Mouse (Mus musculus) hindbrain, embryonic 15.5 days (tissue): Measurements from ENCODE around the gene Taf1a. TPM values are rescaled to one million over a fixed set of nuclear protein-coding genes. Genes with fewer than 3 reads are reported as not detected.
"Not testable (repeated sequence)": the region's sequence is repeated elsewhere in the genome, so short reads cannot be mapped to it uniquely, and the experiment has no call there.

Experiments used
- ATAC-seq: fragments of 200-750 bp; cut with Nextera tagmentation; 2 replicates; pipeline ENCODE4 v1.8.0; 2017; ENCODE audit warnings: low read depth, moderate number of reproducible peaks, moderate TSS enrichment; ENCODE audit not compliant: low FRiP score
- H3K27ac ChIP-seq: fragments of 300-500 bp; sonication (generic); replicated peaks from 2 replicates; pipeline ENCODE4 v1.5.1; 2015; ENCODE audit warnings: mild to moderate bottlenecking, inconsistent platforms
- H3K27me3 ChIP-seq: fragments of 300-500 bp; sonication (generic); 2 replicates; pipeline ENCODE4 v1.6.1; 2015; ENCODE audit warnings: control low read depth, inconsistent platforms
- H3K36me3 ChIP-seq: fragments of 300-500 bp; sonication (generic); 2 replicates; pipeline ENCODE4 v1.6.1; 2015; ENCODE audit warnings: control low read depth, inconsistent platforms
- H3K4me1 ChIP-seq: fragments of 300-500 bp; sonication (generic); replicated peaks from 2 replicates; pipeline ENCODE4 v1.6.1; 2015; ENCODE audit warnings: control low read depth, inconsistent platforms
- H3K4me2 ChIP-seq: fragments of 300-500 bp; sonication (generic); 2 replicates; pipeline ENCODE4 v1.6.1; 2015; ENCODE audit warnings: moderate library complexity, mild to moderate bottlenecking, inconsistent platforms
- H3K4me3 ChIP-seq: fragments of 300-500 bp; sonication (generic); 2 replicates; pipeline ENCODE4 v1.5.1; 2015; ENCODE audit warnings: mild to moderate bottlenecking, inconsistent platforms
- H3K9ac ChIP-seq: fragments of 300-500 bp; sonication (generic); 2 replicates; pipeline ENCODE4 v1.6.1; 2015; ENCODE audit warnings: inconsistent platforms
- H3K9me3 ChIP-seq: fragments of 300-500 bp; sonication (generic); 2 replicates; pipeline ENCODE4 v1.6.1; 2016; ENCODE audit warnings: control low read depth, inconsistent platforms
- WGBS: fragments of 180-500 bp; shearing (Covaris S2); methylation state at CpG from one replicate; pipeline ENCODE4 v1.1.7; 2015; 5-methylcytosine and 5-hydroxymethylcytosine counted together
- polyA plus RNA-seq: library from polyadenylated mRNA; unstranded; fragments of >200 nt; fragmentation: Nextera tagmentation; extraction: Ambion mirVana; gene quantifications from 2 replicates; pipeline ENCODE4 v1.2.1, GENCODE M21; 2015

The Taf1a gene
- polyA plus RNA-seq, 1 experiment from 2014 or later = 14.4 TPM

GRCm38 (mm10) chr1:183368601-183369400 lies 20.0 kb upstream of the Taf1a start:
- H3K9ac ChIP-seq = peak overlapping the region; percentile 84
- 1% methylated on average over 47 of the region's 56 CpGs for WGBS
- peak; percentile 80 for ATAC-seq
- H3K27ac ChIP-seq = peak overlapping the region; percentile 77
- H3K27me3 ChIP-seq = no peaks in the 10 kb centered on the region
- H3K36me3 ChIP-seq = peaks cover 7% of the 10 kb centered on the region
- no peaks in the 10 kb centered on the region for H3K9me3 ChIP-seq
- peak overlapping the region; percentile 97 for H3K4me2 ChIP-seq
- H3K4me3 ChIP-seq = peak overlapping the region; percentile 98
- H3K4me1 ChIP-seq = peaks cover 19% of the 10 kb centered on the region

- ATAC-seq = peak; percentile 99
- H3K4me1 ChIP-seq = peaks cover 19% of the 10 kb centered on the region
- peak within 1 kb of the TSS; percentile 98 for H3K4me3 ChIP-seq
- peak within 1 kb of the TSS; percentile 77 for H3K27ac ChIP-seq
- H3K36me3 ChIP-seq = peaks cover 2% of the 10 kb centered on the region; the same call in 1 of the 2 replicates
- H3K9ac ChIP-seq = peak within 1 kb of the TSS; percentile 84
- under 1% methylated on average over 51 of the region's 51 CpGs for WGBS
- H3K4me2 ChIP-seq = peak within 1 kb of the TSS; percentile 97
- no peaks in the 10 kb centered on the region for H3K27me3 ChIP-seq
- no peaks in the 10 kb centered on the region for H3K9me3 ChIP-seq
Observed at GRCm38 (mm10) chr1:183369427-183370014, 19.3 kb upstream of the Taf1a start, which contains the start of gene Mia3. TSS of gene Mia3 (minus strand) at chr1:183369553.

DNA sequence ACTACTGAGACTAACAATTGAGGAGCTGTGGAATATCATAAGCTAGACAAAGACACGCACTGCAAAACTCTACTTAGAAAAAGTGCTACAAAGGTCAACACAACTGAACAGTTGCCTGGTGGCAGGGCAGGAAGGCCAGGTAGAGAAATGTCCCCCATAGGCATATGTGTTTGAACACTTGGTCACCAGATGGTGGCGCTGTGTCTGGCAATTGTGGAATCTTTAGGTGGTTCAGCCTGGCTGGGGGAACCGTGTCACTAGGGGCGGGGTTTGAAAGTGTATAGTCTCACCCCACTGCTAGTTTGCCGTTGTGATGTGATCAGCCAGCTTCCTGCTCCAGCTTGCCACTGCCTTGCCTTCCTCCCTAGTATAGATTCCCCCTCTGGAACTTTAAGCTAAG lies 14.1 kb upstream of the Taf1a start:
- H3K4me1 ChIP-seq = 0 out of 2 replicates have a peak, but pooled peaks cover 4% of the 10 kb centered on the region
- ATAC-seq = no peak

DNA sequence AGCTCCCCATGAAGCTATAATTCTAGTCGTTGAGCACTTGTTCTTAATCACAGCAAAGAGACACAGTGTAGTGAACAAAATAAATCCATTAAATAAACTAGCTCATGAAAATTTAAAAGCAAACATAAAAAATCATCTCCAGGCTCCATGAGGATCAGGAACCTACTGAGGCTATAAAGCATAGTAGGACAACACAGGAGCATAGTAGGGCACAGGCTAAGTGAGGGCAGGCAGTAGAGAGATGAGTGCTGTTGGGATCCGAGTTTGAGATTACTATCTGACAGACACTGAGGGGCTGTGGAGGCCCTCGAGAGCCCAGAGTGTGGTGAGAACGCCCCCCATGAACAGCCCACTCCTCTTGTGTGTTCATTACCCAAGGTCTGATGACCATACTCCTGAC lies 11.7 kb upstream of the Taf1a start:
- H3K9me3 ChIP-seq = no peaks in the 10 kb centered on the region
- no peak overlapping the region for H3K4me3 ChIP-seq
- H3K27ac ChIP-seq = no peak overlapping the region
- WGBS = 81% methylated on average over 4 of the region's 4 CpGs
- no peaks in the 10 kb centered on the region for H3K4me1 ChIP-seq
- peaks cover 6% of the 10 kb centered on the region; the same call in 1 of the 2 replicates for H3K27me3 ChIP-seq
- H3K36me3 ChIP-seq = no peaks in the 10 kb centered on the region
- no peak overlapping the region for H3K4me2 ChIP-seq
- ATAC-seq = no peak
- H3K9ac ChIP-seq = no peak overlapping the region

More for the DNA sequence above, 14.1 kb upstream of the Taf1a start:
- no peak overlapping the region for H3K27ac ChIP-seq
- no peak overlapping the region for H3K4me2 ChIP-seq
- no peak overlapping the region for H3K4me3 ChIP-seq
- 84% methylated on average over 5 of the region's 5 CpGs for WGBS
- no peaks in the 10 kb centered on the region for H3K9me3 ChIP-seq
- no peaks in the 10 kb centered on the region for H3K36me3 ChIP-seq
- H3K9ac ChIP-seq = no peak overlapping the region
- H3K27me3 ChIP-seq = 0 out of 2 replicates have a peak, but pooled peaks cover 2% of the 10 kb centered on the region

- H3K27me3 ChIP-seq = peaks cover 8% of the 10 kb centered on the region; the same call in 1 of the 2 replicates
- no peaks in the 10 kb centered on the region for H3K36me3 ChIP-seq
- H3K9me3 ChIP-seq = no peaks in the 10 kb centered on the region
- no peaks in the 10 kb centered on the region for H3K4me1 ChIP-seq
- no peak overlapping the region for H3K4me3 ChIP-seq
- H3K9ac ChIP-seq = no peak overlapping the region
- H3K27ac ChIP-seq = no peak overlapping the region
- no peak for ATAC-seq
- WGBS = 86% methylated on average over 10 of the region's 10 CpGs
- no peak overlapping the region for H3K4me2 ChIP-seq
Observed at GRCm38 (mm10) chr1:183378321-183378941, 10.3 kb upstream of the Taf1a start.

- not testable (repeated sequence) for ATAC-seq, H3K27ac ChIP-seq, H3K9me3 ChIP-seq, H3K4me3 ChIP-seq, H3K9ac ChIP-seq, H3K4me2 ChIP-seq, H3K27me3 ChIP-seq, H3K4me1 ChIP-seq, H3K36me3 ChIP-seq
- WGBS = 88% methylated on average over 3 of the region's 3 CpGs
Observed at GRCm38 (mm10) chr1:183379376-183379775, 9.4 kb upstream of the Taf1a start.

DNA sequence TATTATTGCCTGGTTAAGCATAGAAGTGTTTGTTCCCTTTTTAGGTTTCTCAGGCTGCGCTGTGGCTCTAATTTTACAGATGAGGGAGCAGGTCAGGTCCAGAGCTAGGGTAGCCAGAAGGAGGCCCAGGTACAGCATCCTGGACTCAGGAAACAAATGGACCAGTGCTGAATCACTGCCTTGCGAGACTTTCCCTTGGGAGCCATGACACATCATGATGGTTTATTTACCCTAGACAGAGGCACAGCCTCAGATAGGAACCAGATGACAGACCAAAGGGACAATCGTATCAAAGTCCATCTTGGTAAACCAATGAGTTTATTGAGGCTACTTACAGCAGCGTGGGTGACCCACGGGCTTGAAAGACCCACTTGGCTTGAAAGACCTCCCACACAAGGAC lies 7.0 kb upstream of the Taf1a start:
- Histone ChIP-seq H3K9me3 (no peaks in the 10 kb centered on the region), H3K4me1 (no peaks in the 10 kb centered on the region), H3K36me3 (no peaks in the 10 kb centered on the region), H3K27me3 (peaks cover 25% of the 10 kb centered on the region), H3K9ac (no peak overlapping the region), H3K4me2 (no peak overlapping the region), H3K4me3 (no peak overlapping the region), H3K27ac (no peak overlapping the region)
- 81% methylated on average over 5 of the region's 5 CpGs for WGBS
- no peak for ATAC-seq

DNA sequence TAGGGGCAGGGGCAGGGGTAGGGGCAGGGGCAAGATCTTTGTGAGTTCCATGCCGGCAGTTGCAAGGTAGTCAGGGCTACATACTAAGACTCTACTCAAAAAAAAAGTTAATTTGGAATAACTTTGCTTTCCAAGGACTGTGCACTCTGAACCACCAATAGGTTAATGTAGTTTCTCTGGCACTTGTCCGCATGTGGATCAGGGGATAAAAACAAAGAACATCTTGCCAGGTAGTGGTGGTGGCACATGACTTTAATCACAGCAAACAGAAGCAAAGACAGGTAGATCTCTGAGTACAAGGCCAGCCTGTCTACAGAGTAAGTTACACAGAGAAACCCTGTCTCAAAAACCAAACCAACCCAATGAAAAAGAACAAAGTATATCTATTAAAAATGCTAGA lies 6.2 kb upstream of the Taf1a start:
- Histone ChIP-seq H3K27ac (no peak overlapping the region), H3K27me3 (peaks cover 32% of the 10 kb centered on the region), H3K4me3 (no peak overlapping the region), H3K4me2 (no peak overlapping the region), H3K9ac (no peak overlapping the region), H3K4me1 (no peaks in the 10 kb centered on the region), H3K36me3 (no peaks in the 10 kb centered on the region), H3K9me3 (no peaks in the 10 kb centered on the region)
- no peak for ATAC-seq
- 94% methylated on average over 2 of the region's 2 CpGs for WGBS

- not testable (repeated sequence) for H3K9ac ChIP-seq, ATAC-seq, H3K9me3 ChIP-seq, H3K4me2 ChIP-seq, H3K27ac ChIP-seq, H3K4me3 ChIP-seq, H3K36me3 ChIP-seq
- WGBS = 95% methylated on average over 3 of the region's 3 CpGs
- Histone ChIP-seq H3K4me1 (peaks cover 18% of the 10 kb centered on the region), H3K27me3 (peaks cover 27% of the 10 kb centered on the region)
Observed at GRCm38 (mm10) chr1:183387421-183387820, 1.4 kb upstream of the Taf1a start.

- 96% methylated on average over 3 of the region's 3 CpGs for WGBS
- no peak overlapping the region for H3K4me3 ChIP-seq
- no peaks in the 10 kb centered on the region for H3K9me3 ChIP-seq
- ATAC-seq = no peak
- H3K36me3 ChIP-seq = peaks cover 59% of the 10 kb centered on the region
- H3K9ac ChIP-seq = no peak overlapping the region
- H3K27ac ChIP-seq = no peak overlapping the region
- H3K4me2 ChIP-seq = no peak overlapping the region
- no peaks in the 10 kb centered on the region for H3K4me1 ChIP-seq
- no peaks in the 10 kb centered on the region for H3K27me3 ChIP-seq
Observed at GRCm38 (mm10) chr1:183403396-183403795, 14.6 kb downstream of the Taf1a start.

DNA sequence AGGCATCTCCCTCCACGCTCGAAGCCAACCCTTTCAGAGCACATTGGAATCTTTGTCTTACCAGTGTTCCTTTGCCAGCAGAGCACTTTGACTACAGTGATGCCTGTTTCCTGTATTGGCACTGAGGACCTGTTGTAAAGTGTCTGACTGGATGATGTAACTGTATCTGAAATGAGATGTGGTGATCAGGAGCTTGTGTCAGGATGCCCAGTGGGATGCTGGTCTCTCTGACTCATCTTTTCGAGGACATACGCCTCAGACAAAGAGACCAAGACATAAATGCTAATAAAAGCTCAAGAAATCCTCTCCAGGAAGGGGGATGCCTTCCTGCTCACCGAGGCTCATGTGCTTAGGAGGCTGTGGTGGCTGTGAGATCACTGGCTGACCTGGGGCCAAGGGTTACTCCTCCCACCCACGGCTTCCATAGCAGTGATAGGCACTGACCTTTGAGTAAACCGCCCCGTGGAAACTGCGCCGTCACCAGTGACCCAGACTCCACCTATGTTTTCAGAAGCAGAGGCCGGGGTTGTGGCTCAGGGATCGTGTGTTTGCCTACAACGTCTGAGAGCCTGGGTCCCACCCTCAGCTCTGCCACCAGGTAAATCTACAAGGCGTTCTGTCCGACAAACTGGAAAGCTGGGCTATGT lies 25.4 kb downstream of the Taf1a start:
- no peak overlapping the region for H3K4me3 ChIP-seq
- no peak for ATAC-seq
- H3K27ac ChIP-seq = no peak overlapping the region
- no peaks in the 10 kb centered on the region for H3K4me1 ChIP-seq
- WGBS = 89% methylated on average over 15 of the region's 15 CpGs
- no peaks in the 10 kb centered on the region for H3K27me3 ChIP-seq
- no peaks in the 10 kb centered on the region for H3K9me3 ChIP-seq
- no peak overlapping the region for H3K4me2 ChIP-seq
- H3K9ac ChIP-seq = no peak overlapping the region
- H3K36me3 ChIP-seq = peaks cover 22% of the 10 kb centered on the region

DNA sequence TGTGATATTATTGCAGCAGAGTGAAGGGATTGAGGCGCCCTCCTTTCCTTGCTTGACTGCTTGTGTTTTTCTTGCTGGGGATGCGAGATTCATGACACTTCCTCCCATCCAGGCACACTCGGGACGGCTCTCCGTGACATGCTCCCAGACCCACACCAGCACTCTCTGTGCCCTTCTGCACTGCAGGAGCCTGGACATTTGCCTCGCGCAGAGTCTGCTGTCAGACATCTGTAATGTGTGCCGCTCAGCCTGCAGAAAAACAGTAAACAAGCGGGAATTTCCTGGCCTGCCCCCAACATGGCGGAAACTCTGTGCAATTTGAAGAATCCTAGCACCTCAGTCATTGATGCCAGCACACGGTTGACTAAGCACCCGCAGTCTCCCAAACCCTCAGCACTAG lies 29.1 kb downstream of the Taf1a start, which contains the start of gene Hhipl2:
TSS of gene Hhipl2 (plus strand) at position 343 of the 400 bp plus-strand sequence.
- H3K9ac ChIP-seq = no peak within 1 kb of the TSS
- H3K27ac ChIP-seq = no peak within 1 kb of the TSS
- no peaks in the 10 kb centered on the region for H3K36me3 ChIP-seq
- no peaks in the 10 kb centered on the region for H3K27me3 ChIP-seq
- H3K9me3 ChIP-seq = no peaks in the 10 kb centered on the region
- WGBS = 74% methylated on average over 12 of the region's 12 CpGs
- no peak for ATAC-seq
- H3K4me3 ChIP-seq = no peak within 1 kb of the TSS
- H3K4me1 ChIP-seq = no peaks in the 10 kb centered on the region
- H3K4me2 ChIP-seq = no peak within 1 kb of the TSS
